Mouse (Mus musculus) liver (tissue): ENCODE results near the gene Nvl.
A peak's percentile ranks its signal among the peaks of the same experiment; 100 is the strongest.

Experiments
- DNase-seq: peaks from one replicate; pipeline ENCODE4 v3.0.0-alpha.2; 2020; ENCODE audit warnings: mixed read lengths

Gene Nvl

GRCm38 (mm10) chr1:181143950-181144836 lies at the start of gene Nvl, which contains the start of gene Cnih4:
Nvl (minus strand) TSS chr1:181144204.
Cnih4 (plus strand) TSS chr1:181144693.
- DNase-seq = peak; percentile 94

DNA sequence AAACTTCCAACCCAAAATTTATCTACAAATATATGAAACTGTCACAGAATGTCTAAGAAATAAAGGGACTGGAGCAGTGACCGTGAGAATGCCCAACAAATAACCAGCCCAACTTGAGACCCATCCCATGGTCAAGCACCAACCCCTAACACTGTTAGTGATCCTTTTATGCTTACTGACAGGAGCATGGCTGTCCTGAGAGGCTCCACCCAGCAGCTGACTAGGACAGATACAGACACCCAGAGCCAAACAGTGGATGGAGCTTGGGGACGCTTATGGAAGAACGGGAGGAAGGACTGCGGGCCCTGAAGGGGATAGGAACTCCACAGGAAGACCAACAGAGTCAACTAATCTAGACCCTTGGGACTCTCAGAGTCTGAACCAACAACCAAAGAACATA lies 44.9 kb upstream of the Nvl start:
- DNase-seq = peak; percentile 33

- DNase-seq = no peak
Measured at GRCm38 (mm10) chr1:181170210-181170609, 26.2 kb upstream of the Nvl start.

- no peak for DNase-seq
Measured at GRCm38 (mm10) chr1:181168377-181168776, 24.4 kb upstream of the Nvl start.

DNA sequence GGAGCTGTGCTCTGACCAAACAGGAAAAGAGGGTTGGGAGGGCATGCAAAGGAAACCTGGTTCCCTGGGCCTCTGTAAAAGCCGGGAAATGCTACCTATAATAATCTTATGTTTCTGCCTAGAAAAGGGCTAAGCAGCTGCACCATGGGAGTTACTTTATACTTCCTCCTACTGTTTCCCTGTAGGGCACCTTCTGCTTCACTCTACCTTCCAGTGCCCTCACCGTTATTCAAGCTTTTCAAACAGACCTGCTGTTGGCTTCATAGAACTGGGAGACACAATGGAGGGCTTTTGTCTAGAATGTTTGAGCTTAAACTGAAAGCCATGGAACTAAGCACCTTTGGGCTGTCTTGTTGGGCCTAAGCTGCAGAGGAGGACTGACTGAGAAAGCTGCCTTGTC lies 23.8 kb upstream of the Nvl start:
- no peak for DNase-seq

DNA sequence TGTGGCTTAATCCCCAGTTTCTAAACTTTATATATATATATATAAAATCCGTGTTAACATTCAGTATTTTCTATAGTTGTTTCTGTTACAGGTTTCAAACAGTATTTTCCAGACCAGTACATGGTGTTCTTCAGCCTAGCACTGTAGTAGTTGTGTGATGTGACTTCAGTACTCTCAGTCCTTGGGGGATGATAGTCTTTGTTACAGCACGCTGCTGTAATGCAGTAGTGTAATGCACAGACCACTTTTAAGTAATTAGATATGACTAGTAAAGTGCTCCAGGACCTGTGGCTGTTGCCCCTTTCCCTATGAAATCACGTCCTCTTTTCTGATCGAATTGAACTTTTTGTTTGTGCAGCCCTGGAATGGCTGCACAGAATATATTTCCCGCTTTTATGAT lies 7.5 kb upstream of the Nvl start:
- DNase-seq = no peak

DNA sequence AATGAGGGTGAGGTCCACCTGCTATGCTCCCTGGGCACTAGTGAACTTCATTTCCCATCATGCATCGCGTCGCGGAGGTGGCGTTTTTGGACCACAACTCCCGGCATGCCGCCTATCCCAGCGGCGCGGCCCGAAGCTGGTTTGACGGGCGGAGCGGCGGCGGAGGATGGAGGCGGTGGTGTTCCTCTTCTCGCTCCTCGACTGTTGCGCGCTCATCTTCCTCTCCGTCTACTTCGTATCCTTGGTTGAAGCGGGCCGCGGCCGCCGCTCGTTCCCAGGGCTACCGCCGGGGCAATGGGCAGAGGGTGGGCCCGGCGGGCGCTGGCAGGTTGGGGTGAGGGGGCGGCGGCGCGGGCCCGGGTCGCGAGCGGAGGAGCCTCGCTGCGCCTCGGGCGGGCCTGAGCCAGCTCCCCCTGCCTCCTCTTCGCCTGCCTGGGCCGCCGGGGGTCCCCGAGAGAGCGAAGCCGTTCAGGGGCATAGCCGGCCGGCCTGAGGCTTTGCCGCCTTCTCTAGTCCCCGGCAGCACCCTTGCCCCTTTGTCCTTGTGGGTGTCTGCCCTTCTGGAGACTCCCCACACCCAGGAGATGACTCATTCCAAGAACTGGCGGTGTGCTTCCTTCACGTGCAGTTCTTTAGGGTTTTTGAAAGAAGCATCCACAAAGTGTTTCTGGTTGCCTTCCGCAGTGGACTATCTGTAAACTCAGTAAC lies 7.0 kb upstream of the Nvl start:
- DNase-seq = peak; percentile 94

- DNase-seq = no peak
Measured at GRCm38 (mm10) chr1:181150431-181150826, 6.4 kb upstream of the Nvl start.

GRCm38 (mm10) chr1:181149373-181150017 lies 5.5 kb upstream of the Nvl start:
- no peak for DNase-seq

DNA sequence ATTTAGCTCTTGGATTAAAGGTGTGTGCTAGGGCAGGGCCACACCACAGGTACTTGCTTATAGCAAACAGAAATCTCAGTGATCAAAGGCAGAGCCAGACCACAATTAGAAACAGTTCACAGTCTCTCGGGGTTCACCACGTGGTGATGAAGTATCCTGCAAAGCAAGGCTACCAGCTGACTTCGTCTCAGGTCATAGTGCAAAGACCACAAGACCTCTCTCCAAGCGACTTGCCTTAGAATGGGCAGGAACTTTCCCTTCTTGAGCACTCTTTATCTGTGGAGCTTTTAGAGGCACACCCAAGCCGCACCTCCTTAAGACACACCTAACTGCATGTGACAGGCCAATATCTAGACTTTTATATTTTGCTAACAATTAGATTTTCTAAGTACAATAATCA lies 4.5 kb upstream of the Nvl start:
- peak; percentile 55 for DNase-seq

DNA sequence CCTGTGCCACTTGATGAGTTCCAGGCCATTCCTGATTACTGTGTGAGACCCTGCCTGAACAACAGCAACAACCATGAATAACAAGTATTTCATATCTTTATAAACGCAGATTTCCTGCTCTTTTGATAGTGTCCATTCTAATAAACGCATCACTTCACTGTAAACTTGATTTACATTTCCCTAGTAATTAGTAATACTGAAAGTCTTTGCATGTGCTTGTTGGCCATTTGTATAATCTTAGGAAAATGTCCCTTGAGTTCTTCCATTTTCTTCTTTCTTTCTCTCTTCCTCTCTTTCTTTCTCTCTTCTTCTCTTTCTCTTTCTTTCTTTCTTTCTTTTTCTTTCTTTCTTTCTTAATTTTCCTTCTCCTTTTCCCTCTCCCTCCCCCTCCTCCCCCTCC lies 2.2 kb upstream of the Nvl start:
- DNase-seq = no peak

- peak; percentile 18 for DNase-seq
Measured at GRCm38 (mm10) chr1:181144966-181145365, 962 bp upstream of the Nvl start.

DNA sequence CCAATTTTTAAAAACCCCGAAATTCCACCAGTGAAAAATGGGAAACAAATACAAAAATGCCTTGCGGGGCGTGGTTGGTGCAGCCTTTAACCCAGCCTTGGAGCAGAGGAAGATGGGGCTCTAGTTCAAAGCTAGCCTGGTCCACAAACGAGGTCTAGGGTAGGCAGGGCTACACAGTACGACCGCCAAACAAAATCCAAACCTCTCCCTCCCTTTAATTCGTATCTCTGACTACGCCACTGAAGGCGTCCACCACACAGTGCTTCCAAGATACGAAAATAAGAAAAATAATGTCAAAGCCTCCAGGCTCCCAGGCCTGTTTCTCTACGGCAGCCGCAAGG lies 425 bp downstream of the Nvl start:
- no peak for DNase-seq

- no peak for DNase-seq
Measured at GRCm38 (mm10) chr1:181138730-181139129, 5.3 kb downstream of the Nvl start.

GRCm38 (mm10) chr1:181131915-181132314 lies 12.1 kb downstream of the Nvl start:
- no peak for DNase-seq

- no peak for DNase-seq
Measured at GRCm38 (mm10) chr1:181126766-181127165, 17.2 kb downstream of the Nvl start.

- no peak for DNase-seq
Measured at GRCm38 (mm10) chr1:181125916-181126315, 18.1 kb downstream of the Nvl start.

GRCm38 (mm10) chr1:181124145-181124544 lies 19.9 kb downstream of the Nvl start:
- no peak for DNase-seq

- DNase-seq = no peak
Measured at GRCm38 (mm10) chr1:181117112-181117511, 26.9 kb downstream of the Nvl start.

GRCm38 (mm10) chr1:181090048-181090447 lies 54.0 kb downstream of the Nvl start:
- DNase-seq = no peak

- no peak for DNase-seq
Measured at GRCm38 (mm10) chr1:181084021-181084420, 60.0 kb downstream of the Nvl start.

DNA sequence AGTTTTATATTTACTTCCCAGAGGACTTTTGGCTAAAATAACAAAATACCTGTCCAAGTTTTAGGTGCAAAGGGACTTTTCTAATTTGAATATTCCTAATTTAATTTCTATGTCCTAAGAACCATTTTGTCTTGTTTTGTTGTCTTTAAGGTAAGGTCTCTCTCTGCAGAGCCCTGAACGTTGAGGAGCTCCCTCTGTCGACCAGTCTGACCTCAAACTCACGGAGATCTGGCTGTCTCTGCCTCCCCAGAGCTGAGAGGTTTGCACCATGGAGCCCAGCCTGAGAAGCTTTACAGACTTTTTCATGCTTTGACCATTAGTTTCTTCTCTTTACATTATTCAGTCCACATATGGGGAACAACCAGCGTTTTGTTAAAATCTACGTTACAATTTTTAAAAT lies 70.9 kb downstream of the Nvl start:
- no peak for DNase-seq

- no peak for DNase-seq
Measured at GRCm38 (mm10) chr1:181069671-181070070, 74.3 kb downstream of the Nvl start.

GRCm38 (mm10) chr1:181068344-181068743 lies 75.7 kb downstream of the Nvl start:
- DNase-seq = no peak
